Mouse (Mus musculus) adrenal gland, adult (tissue): ENCODE results near the gene Slc17a2.
A peak's percentile ranks its signal among the peaks of the same experiment; 100 is the strongest.
"Not testable (repeated sequence)": the region's sequence is repeated elsewhere in the genome, so short reads cannot be mapped to it uniquely, and the experiment has no call there.

Experiments used
- DNase-seq, 2 experiments: peaks; one replicate each; pipeline ENCODE4 v3.0.0; 2022 to 2023; ENCODE audit warnings: low spot score in 1 of 2; ENCODE audit not compliant: inconsistent age in 2 of 2

Slc17a2 gene

DNA sequence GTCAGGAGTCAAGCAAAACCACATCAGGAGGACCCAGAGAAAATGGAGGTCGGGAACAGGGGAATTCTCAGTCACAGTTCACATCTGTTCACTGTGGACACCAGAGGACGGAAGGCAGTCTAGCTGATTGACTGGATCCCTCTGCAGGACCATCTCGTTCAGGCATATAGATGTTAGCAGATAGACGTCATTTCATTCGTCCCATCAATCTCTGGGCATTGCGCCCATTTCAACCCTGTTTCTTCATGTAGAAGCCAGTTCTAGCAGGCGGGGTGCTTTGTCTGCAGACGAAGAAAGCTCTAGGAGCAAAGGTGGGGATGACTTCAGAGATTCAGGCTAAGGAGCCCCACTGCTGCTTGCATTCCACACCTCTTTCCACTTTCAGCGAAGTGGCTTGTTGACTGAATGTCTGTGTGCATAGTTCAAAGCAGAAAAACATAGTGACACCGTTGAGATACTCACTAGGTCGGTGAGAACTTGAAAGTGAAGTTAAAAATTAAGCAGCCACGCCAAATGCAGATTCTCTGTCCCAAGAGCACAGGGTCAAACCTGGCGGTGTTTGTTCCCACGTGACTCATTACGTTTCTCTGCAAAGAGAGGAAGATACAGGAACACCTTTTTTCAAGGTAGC is at the start of gene Slc17a2:
Gene Slc17a2, plus strand, starts transcription at position 572 of the 631 bp plus-strand sequence.
- no peak for DNase-seq

- DNase-seq = no peak
Measured at GRCm38 (mm10) chr13:23757211-23757773, 49.5 kb upstream of the Slc17a2 start.

- DNase-seq = no peak
Measured at GRCm38 (mm10) chr13:23757921-23758320, 48.9 kb upstream of the Slc17a2 start.

GRCm38 (mm10) chr13:23759251-23759771 is 47.5 kb upstream of the Slc17a2 start:
- no peak for DNase-seq

GRCm38 (mm10) chr13:23759916-23760239 is 46.9 kb upstream of the Slc17a2 start:
- no peak for DNase-seq

GRCm38 (mm10) chr13:23760240-23760971 is 46.4 kb upstream of the Slc17a2 start:
- no peak for DNase-seq

GRCm38 (mm10) chr13:23760972-23761864 is 45.6 kb upstream of the Slc17a2 start, which contains the start of gene Hist1h4a:
Hist1h4a (minus strand) TSS chr13:23761230.
- DNase-seq = peak; percentile 98 to 99

DNA sequence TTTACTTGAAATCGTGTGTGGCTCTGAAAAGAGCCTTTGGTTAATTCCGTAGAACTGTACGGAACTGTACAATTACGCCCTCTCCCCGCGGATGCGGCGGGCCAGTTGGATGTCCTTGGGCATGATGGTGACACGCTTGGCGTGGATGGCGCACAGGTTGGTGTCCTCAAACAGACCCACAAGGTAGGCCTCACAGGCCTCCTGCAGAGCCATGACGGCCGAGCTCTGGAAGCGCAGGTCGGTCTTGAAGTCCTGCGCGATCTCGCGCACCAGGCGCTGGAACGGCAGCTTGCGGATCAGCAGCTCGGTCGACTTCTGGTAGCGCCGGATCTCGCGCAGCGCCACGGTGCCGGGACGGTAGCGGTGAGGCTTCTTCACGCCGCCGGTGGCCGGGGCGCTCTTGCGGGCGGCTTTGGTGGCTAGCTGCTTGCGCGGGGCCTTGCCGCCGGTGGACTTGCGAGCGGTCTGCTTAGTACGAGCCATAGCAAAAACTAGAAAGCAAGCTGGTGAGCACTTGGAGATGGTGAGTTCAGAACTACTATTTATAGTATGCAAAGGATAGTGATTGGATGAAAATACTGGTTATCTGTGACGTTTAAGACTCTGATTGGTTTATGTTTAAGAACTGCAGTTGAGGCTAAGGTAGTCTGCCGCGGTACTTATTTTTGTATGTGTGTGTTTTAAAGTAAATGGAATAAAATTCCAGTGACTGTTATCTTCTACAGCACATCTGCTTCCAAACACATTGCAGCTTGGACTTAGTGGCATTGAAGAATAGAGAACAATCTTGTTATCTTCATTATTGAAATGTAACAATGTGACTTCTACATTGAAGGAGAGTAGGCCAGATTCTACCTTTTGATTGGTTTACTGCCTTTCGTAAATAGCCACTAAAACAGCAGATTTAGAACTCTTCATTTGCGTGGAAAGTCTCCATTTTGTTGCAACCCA is 44.6 kb upstream of the Slc17a2 start, which contains the start of gene Hist1h3a:
Gene Hist1h3a, minus strand, starts transcription at position 516 of the 951 bp plus-strand sequence.
- DNase-seq = peak; percentile 73 to 94

DNA sequence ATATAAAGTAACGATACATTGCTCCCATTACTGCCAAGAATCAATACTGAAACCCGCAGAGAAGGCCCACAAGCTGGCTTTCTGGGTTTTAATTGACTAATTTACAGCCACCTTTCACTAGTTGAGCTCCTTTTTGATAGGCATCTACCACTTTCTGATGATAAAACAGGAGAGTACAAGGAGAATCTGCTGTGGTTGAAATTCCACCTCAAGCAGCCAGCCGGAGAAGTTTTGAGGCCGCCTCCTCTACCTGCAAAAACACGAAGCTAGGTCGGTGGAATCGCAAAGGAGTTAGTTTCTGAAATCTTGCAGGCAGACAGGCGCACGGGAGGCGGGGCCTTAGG is 43.6 kb upstream of the Slc17a2 start:
- no peak for DNase-seq

GRCm38 (mm10) chr13:23763586-23764323 is 43.0 kb upstream of the Slc17a2 start, which contains the start of gene Hist1h1a:
Hist1h1a (plus strand) TSS chr13:23763666.
- peak; percentile 86 to 95 for DNase-seq

DNA sequence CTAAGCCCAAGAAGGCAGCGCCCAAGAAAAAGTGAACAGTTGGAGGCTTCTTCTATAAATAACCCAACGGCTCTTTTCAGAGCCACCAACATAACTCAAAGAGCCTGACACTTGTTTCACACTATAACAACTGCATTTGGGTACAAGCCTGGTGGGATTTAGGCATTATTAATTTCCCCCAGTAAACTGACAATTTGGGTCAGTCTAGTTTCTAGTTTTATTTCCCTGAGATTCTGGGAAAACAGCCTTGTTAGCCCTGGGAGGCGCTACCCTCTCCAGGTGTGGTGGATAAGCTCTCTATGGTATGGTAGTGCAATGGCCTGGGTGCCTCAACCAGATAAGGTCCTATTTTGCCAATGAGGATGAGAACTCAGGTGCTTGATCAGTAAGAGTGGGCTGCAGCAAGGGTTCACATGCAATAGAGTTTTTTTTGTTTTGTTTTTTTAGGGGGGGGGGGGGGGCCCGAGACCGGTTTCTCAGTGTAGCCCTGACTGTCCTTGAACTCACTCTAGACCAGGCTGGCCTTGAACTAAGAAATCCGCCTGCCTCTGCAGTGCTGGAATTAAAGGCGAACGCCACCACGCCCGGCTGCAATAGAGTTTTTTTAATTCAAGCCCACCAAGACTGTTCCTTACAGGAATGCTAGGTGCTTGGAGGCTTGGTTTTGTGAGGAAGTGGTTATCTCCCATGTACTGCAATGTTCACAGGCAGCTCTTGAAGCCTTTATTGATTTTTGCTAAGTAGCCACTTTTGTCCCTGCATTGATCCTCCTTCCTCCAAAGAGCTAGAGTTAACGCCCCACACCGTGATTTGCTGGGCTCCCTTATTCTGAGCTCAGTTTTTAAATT is 42.2 kb upstream of the Slc17a2 start:
- no peak for DNase-seq

- no peak for DNase-seq
Measured at GRCm38 (mm10) chr13:23765172-23765513, 41.6 kb upstream of the Slc17a2 start.

DNA sequence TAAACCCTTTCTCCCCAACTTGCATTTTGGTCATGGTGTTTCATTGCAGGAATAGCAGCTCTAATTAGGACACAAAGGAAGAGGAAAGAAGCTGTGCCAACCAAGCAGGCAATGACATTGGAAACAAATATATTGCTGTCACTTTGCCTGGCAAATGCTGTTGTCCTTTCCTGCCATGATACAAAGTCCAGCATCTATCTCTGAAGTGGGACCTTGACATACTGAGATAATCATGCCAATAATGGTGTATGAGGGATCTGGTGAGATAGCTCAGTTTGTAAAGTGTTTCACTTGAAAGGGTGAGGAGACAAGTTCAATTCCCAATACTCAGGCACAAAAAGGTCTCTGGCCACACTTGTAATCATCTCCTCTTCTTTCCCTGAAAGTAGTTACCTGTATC is 40.0 kb upstream of the Slc17a2 start:
- DNase-seq = peak in 1 of 2 experiments; percentile 80

DNA sequence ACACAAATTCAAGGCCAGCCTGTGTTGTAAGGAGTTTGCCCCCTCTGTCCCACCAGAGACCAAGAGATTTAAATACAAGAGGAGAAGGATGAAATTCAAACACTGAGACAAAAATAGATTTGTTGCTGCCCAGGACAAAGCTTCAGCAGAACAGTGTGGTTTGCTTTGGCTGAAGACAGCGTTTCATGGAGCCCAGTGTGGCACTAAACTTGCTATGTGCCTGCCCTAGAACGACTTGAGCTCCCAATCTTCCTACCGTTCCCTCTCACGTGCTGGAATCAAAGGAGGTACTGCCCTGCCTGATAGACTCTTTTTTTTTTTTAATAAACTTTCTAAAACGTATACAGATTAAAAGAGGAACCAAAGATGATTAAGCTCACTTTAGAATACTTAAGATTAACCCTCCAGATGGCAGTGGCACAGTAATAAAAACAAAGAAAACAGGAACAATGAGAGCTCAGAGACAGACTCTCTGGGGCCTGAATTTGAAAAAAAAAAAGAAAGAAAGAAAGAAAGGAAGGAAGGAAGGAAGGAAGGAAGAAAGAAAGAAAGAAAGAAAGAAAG is 37.9 kb upstream of the Slc17a2 start:
- no peak for DNase-seq

GRCm38 (mm10) chr13:23769613-23770012 is 37.2 kb upstream of the Slc17a2 start, which contains the start of gene Trim38:
Trim38 (plus strand) TSS chr13:23769913.
- DNase-seq = not testable (repeated sequence)

- DNase-seq = peak in 1 of 2 experiments; percentile 53
Measured at GRCm38 (mm10) chr13:23772561-23773313, 34.1 kb upstream of the Slc17a2 start.

GRCm38 (mm10) chr13:23778339-23778738 is 28.5 kb upstream of the Slc17a2 start:
- DNase-seq = no peak
